Mouse (Mus musculus): ENCODE results near the gene Afg3l1.
"Not testable (repeated sequence)": the region's sequence is repeated elsewhere in the genome, so short reads cannot be mapped to it uniquely, and the experiment has no call there.

Afg3l1 gene

GRCm38 (mm10) chr8:123467476-123467875, 10.2 kb upstream of the Afg3l1 start:
- no peak for DNase-seq

GRCm38 (mm10) chr8:123472991-123473390, 4.7 kb upstream of the Afg3l1 start:
- DNase-seq: not testable (repeated sequence)

- DNase-seq: not testable (repeated sequence)
Observed at GRCm38 (mm10) chr8:123474549-123474948, 3.2 kb upstream of the Afg3l1 start.

GRCm38 (mm10) chr8:123476911-123477736, 579 bp upstream of the Afg3l1 start:
- DNase-seq: peak; percentile 9 to 12

- no peak for DNase-seq
Observed at GRCm38 (mm10) chr8:123478456-123479218, 934 bp downstream of the Afg3l1 start.

GRCm38 (mm10) chr8:123482627-123483026, 4.9 kb downstream of the Afg3l1 start:
- DNase-seq: no peak

GRCm38 (mm10) chr8:123491280-123492075, 13.8 kb downstream of the Afg3l1 start:
- DNase-seq: peak in 1 of 2 experiments; percentile 43

- no peak for DNase-seq
Observed at GRCm38 (mm10) chr8:123492898-123493297, 15.2 kb downstream of the Afg3l1 start.

- no peak for DNase-seq
Observed at GRCm38 (mm10) chr8:123497699-123498098, 20.0 kb downstream of the Afg3l1 start.

GRCm38 (mm10) chr8:123498963-123499362, 21.3 kb downstream of the Afg3l1 start:
- DNase-seq: no peak

- DNase-seq: no peak
Observed at GRCm38 (mm10) chr8:123499556-123499955, 21.9 kb downstream of the Afg3l1 start.

GRCm38 (mm10) chr8:123502192-123502591, 24.5 kb downstream of the Afg3l1 start:
- DNase-seq: peak in 1 of 2 experiments; percentile 30

- no peak for DNase-seq
Observed at GRCm38 (mm10) chr8:123503801-123504467, 26.2 kb downstream of the Afg3l1 start.

- DNase-seq: no peak
Observed at GRCm38 (mm10) chr8:123504591-123505195, 27.0 kb downstream of the Afg3l1 start.

GRCm38 (mm10) chr8:123505267-123505666, 27.6 kb downstream of the Afg3l1 start:
- DNase-seq: no peak

- DNase-seq: no peak
Observed at GRCm38 (mm10) chr8:123505695-123506094, 28.0 kb downstream of the Afg3l1 start.

- DNase-seq: no peak
Observed at GRCm38 (mm10) chr8:123507153-123507552, 29.4 kb downstream of the Afg3l1 start.

- DNase-seq: no peak
Observed at GRCm38 (mm10) chr8:123510819-123511218, 33.1 kb downstream of the Afg3l1 start.

- DNase-seq: no peak
Observed at GRCm38 (mm10) chr8:123514136-123514535, 36.4 kb downstream of the Afg3l1 start.

GRCm38 (mm10) chr8:123514781-123515539, 37.3 kb downstream of the Afg3l1 start, which contains the start of gene Dbndd1:
Gene Dbndd1 (minus strand): TSS chr8:123515463.
- DNase-seq: peak; percentile 8 to 24

- DNase-seq: no peak
Observed at GRCm38 (mm10) chr8:123515540-123515897, 37.8 kb downstream of the Afg3l1 start.
